Mouse (Mus musculus): ENCODE results near the gene Gm3435. TPM values are rescaled to one million over a fixed set of nuclear protein-coding genes. Genes with fewer than 3 reads are reported as not detected.

Gene Gm3435
- 6.9 TPM for polyA plus RNA-seq (2014; fragmentation: Illumina TruSeq; extraction: RNeasy Lipid Tissue Mini Kit (QIAGEN cat#74804); ENCODE audit: low read depth, low replicate concordance)

GRCm38 (mm10) chr17:15009706-15010413 lies at the start of gene Gm3435:
Gene Gm3435 (plus strand): TSS chr17:15010176.

GRCm38 (mm10) chr17:14960951-14961556 lies 48.9 kb upstream of the Gm3435 start, which contains the start of gene Phf10:
Gene Phf10 (minus strand): TSS chr17:14961273.

GRCm38 (mm10) chr17:14978362-14979038 lies 31.5 kb upstream of the Gm3435 start, which contains the start of the genes 9030025P20Rik and Gm3417:
Gene 9030025P20Rik (plus strand): TSS chr17:14978468.
Gene Gm3417 (minus strand): TSS chr17:14978790.

GRCm38 (mm10) chr17:15041175-15041729 lies 31.3 kb downstream of the Gm3435 start, which contains the start of the genes Ermard, Tcte3 and Gm3448:
Gene Ermard (plus strand): TSS chr17:15041208.
Gene Tcte3 (minus strand): TSS chr17:15041488.
Gene Gm3448 (minus strand): TSS chr17:15041537.

Other genes with a start within 250 kb of the Gm3435 start
- gene Wdr27, start 67.0 kb upstream of the Gm3435 start, polyA plus RNA-seq (2014; fragmentation: Illumina TruSeq; extraction: RNeasy Lipid Tissue Mini Kit (QIAGEN cat#74804); ENCODE audit: low read depth, low replicate concordance) = 14.2 TPM
- 27.2 TPM for gene 1600012H06Rik, start 67.0 kb upstream of the Gm3435 start, polyA plus RNA-seq (2014; fragmentation: Illumina TruSeq; extraction: RNeasy Lipid Tissue Mini Kit (QIAGEN cat#74804); ENCODE audit: low read depth, low replicate concordance)
- gene Phf10, start 48.9 kb upstream of the Gm3435 start, polyA plus RNA-seq (2014; fragmentation: Illumina TruSeq; extraction: RNeasy Lipid Tissue Mini Kit (QIAGEN cat#74804); ENCODE audit: low read depth, low replicate concordance) = 51.8 TPM
- 12.2 TPM for gene 9030025P20Rik, start 31.7 kb upstream of the Gm3435 start, polyA plus RNA-seq (2014; fragmentation: Illumina TruSeq; extraction: RNeasy Lipid Tissue Mini Kit (QIAGEN cat#74804); ENCODE audit: low read depth, low replicate concordance)
- gene Gm3417, start 31.4 kb upstream of the Gm3435 start, polyA plus RNA-seq (2014; fragmentation: Illumina TruSeq; extraction: RNeasy Lipid Tissue Mini Kit (QIAGEN cat#74804); ENCODE audit: low read depth, low replicate concordance) = 30.8 TPM
- 63.7 TPM for gene Ermard, start 31.0 kb downstream of the Gm3435 start, polyA plus RNA-seq (2014; fragmentation: Illumina TruSeq; extraction: RNeasy Lipid Tissue Mini Kit (QIAGEN cat#74804); ENCODE audit: low read depth, low replicate concordance)
- gene Tcte3, start 31.3 kb downstream of the Gm3435 start, polyA plus RNA-seq (2014; fragmentation: Illumina TruSeq; extraction: RNeasy Lipid Tissue Mini Kit (QIAGEN cat#74804); ENCODE audit: low read depth, low replicate concordance) = 23.1 TPM
- gene Gm3448, start 31.4 kb downstream of the Gm3435 start, polyA plus RNA-seq (2014; fragmentation: Illumina TruSeq; extraction: RNeasy Lipid Tissue Mini Kit (QIAGEN cat#74804); ENCODE audit: low read depth, low replicate concordance) = 24.5 TPM

Measured in adipose tissue, adult 10 weeks (tissue).